Mouse (Mus musculus) left cerebral cortex, adult 9 months (tissue): Measurements from ENCODE around the gene Crxos.

Experiments used
- DNase-seq, 2 experiments: peaks; one replicate each; pipeline ENCODE4 v3.0.0; 2022; ENCODE audit warnings: low spot score in 2 of 2

Gene Crxos

DNA sequence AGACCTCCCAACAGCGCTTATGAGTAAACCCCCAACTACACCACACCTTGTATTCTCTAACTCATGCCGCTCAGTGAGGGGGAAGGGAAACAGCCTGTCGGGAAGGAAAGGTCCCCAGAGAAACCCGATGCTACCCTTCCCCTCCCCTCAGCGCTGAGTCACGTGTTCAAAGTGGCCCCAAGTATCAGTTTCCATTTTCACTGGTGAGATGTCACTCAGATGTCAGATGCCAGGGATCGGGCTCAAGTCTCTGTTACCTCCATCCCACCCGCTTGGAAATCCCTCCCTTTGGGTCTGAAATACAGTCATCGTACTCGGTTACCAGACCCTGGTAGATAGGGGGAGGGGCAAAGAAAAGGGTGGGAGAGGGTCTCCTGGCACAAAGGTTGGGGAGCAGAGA lies 39.4 kb downstream of the Crxos start:
- DNase-seq, result peak in 1 of 2 experiments; percentile 45

DNA sequence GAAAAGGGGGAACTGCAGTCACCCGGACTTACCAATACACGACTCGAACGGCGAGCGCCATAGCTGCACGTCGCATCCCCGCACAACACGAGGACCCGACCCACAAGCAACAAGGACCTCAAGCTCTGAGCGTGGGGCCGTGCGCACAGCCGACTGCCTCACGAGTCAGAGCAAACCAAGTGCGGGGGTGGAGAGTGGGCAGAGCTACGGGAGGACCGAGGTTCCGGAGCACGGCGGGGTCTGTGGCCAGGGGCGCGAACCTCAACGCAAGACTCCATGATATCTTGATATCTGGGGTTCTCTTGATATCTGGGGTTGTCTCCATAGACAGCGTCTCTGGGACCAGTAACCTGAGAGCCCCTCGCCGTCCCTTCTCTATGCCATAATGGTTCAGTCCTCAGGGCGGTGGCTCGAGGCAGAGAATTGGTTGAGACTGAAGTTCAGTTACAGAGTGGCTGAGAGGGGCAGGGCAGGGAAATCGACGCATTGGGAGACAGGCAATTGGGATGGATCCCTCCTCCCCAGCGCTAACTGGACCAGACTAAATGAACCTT lies 39.9 kb downstream of the Crxos start, which contains the start of gene Selenow:
TSS of gene Selenow (minus strand) at position 183 of the 554 bp plus-strand sequence.
- DNase-seq, result peak; percentile 80 to 93

DNA sequence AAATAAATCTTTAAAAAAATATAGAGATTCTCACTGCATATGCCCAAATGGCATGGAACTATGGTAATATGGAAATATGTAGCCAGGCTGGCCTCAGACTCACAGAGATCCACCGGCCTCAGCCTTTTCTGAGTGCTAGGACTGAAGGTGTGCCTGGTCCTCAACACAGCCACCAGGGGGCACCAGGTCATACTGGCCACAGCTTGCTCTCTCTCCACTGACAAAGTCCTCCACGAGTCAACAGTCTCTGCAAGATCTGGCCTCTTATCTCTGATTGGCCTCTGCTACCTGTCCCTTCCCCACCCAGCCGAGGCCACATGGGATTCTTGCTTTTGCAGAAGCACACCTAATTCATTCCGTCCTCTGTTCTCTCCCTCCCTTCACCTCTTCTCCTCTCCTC lies 47.5 kb downstream of the Crxos start:
- no peak for DNase-seq

DNA sequence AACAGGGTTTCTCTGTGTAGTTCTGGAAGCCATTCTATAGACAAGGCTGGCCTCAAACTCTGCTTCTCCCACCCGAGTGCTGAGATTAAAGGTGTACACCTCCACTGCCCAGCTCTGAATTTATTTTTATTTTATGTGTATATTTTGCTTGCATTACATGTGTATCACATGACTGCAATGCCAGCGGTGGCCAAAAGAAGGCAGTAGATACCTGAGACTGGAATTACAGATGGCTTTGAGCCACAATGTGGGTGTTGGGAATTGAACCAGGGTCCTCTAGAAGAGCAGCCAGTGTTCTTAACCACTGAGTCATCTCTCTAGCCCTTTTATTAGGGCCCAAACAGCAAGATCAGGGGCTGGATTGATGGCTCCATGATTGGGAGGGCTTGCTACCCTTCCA lies 48.1 kb downstream of the Crxos start:
- no peak for DNase-seq

DNA sequence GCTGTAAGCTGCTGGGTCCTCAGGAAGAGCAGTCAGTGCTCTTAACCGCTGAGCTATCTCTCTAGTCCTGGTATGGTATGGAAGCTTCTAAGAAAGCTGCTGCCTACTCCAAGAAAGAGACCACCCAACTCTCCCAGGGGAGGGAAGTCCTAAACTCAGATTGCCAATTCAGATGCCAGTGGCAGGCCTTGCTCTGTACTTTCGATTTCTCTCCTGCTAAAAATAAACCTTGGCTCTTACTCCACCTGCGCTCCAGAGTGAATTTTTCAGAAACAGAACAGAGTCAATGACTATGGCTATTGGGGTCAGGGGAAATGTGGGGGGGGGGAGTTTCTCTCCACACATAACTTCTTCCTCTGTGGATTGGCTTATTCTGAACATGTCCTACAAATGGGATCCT lies 49.2 kb downstream of the Crxos start:
- DNase-seq, result no peak

DNA sequence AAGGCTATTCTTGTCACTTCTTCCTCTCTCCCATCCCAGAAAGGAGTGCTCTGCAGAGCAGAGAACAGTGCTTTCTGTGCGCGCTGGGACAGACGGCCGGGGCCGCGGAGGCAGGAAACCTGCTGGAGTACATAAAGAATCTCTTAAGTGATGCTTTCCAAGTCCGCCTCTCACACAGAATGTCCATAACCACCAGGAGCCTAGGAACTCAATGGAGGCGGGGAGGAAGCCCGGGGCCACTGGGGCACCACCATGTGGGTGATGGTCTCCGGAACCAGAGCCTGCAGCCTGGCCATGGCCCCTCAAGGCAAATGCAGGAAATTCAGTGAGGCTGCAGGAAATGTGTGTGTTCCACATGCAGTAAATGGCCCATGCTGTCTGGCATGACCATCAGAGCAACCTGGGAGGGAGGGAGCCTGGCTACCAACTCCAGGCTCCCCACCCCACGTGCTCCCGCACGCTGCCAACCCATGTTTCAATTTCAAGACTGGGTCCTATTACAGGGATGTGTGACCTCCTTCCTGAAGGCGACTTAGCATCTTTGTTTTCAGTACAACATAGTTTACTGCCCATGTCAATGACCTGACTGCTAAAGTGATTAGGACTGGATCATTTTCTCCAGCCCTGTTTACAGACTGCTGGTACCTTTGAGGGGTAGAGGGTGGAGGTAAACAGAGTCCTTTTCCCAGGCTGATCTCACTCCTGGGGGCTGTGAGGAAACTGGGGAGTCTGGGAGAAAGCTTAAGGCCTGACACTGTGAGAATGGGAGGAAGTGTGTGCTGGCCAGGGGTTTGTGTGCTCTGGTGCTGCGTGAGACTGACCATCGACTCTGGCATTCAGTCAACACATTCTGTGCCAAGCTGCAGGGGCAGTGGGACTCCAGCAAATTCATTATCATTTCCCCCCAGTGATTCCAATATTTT lies 51.3 kb downstream of the Crxos start:
- peak in 1 of 2 experiments; percentile 66 for DNase-seq

DNA sequence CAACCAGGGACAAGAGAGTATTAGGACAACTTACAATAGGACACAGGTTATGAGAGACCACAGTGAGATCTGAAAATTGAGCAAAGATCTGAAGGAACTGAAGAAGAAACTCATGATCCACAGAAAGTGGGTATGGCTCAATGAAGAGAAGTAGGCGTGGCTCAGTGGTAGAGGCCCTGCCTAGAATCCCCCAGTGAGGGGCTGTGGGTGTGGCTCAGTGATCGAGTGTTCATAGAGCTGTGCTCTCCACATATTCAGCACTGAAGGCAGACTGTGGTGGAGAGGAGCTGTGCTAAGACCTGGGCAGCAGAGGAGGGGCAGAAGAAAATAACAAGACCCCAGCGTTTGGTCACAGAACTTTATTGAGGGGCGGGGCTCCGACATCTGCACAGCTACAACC lies 55.1 kb downstream of the Crxos start:
- no peak for DNase-seq

DNA sequence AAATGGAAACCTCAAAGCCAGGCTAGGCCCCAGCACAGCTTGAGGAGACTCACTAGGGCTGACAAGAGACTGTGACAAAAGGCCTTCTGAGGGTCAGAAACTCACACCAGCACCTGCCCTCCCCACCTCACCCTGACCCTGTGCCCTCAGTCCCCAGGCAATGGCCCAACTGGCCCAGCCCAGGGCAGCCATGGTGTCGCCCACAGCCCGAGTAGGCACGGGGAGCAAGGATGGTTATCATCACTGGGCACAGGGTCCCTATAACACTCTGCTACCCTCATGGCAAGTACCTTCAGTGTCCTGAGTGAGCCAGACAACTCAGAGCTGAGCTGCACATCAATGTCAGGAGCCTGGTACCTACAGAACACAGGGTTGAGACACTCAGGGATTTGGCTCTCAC lies 56.2 kb downstream of the Crxos start:
- DNase-seq, result no peak

DNA sequence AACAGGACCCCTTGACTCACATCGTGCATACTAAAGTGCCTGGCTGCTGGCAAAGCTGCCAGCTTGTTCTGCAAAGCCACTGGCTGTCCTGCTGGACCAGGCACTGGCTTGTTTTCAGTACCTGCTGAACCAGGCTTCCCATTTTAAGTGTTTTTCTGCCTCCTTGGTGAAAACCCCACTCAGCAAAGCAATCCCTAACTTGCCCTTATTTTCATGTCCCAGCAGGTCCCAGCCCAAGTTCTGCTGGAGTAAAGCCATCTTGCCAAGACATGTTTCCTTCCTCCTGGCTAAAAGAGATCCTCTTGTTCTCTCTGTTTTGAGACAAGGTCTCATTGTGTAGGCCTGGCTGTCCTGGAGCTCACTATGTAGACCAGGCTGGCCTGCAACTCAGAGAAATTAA lies 61.9 kb downstream of the Crxos start:
- DNase-seq, result no peak

DNA sequence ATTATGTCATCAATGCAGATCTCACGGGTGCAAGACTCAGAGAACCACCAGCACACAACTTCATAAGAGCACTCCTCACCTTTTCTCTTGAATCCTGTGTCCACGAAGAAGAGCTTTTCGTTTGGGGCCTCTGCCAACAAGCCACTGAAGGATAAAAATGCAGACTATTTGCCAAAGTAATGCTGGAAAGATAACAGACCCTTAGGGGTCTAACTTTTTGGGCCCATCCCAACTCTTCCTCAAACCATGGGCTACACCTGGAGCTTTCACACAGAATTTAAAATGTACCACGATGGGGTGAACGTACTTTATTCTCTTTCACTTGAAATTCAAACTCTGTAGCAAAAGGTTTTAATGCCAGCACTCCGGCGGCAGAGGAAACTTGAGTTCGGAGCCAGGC lies 62.8 kb downstream of the Crxos start:
- DNase-seq, result no peak

DNA sequence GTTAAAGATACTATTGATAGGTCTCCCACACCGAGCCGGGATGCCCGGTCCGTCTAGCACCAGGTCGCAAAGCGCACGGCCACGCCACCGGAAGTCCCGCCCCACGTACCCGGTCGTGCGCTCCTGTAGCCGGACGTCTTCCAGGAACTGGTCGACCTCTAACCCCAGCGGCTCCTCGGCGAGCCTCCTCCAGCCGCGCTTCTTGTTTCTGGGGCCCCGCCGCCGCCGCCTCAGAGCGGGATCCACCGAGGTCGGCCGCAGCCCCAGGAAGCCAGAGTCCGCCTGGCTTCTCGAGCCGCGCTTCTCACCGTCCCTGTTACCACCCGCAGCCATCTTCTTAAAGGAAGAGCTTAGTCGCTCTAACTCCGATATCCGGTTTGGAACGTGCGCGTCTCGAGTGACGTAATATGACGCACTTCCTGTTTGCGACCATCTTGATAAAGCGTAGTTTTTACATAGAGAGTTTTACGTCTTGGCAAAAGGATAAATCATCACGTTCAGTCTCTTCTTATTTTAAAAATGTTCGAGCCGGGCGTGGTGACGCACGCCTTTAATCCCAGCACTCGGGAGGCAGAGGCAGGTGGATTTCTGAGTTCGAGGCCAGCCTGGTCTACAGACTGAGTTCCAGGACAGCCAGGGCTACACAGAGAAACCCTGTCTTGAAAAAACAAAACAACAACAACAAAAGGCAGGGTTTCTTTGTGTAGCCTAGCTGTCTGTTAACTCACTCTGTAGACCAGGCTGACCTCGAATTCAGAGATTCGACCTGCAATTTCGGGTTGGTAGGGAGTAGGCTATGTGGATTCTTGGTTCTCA lies 63.5 kb downstream of the Crxos start, which contains the start of gene Nop53:
TSS of gene Nop53 (minus strand) at position 354 of the 816 bp plus-strand sequence.
- DNase-seq, result peak; percentile 93 to 97

DNA sequence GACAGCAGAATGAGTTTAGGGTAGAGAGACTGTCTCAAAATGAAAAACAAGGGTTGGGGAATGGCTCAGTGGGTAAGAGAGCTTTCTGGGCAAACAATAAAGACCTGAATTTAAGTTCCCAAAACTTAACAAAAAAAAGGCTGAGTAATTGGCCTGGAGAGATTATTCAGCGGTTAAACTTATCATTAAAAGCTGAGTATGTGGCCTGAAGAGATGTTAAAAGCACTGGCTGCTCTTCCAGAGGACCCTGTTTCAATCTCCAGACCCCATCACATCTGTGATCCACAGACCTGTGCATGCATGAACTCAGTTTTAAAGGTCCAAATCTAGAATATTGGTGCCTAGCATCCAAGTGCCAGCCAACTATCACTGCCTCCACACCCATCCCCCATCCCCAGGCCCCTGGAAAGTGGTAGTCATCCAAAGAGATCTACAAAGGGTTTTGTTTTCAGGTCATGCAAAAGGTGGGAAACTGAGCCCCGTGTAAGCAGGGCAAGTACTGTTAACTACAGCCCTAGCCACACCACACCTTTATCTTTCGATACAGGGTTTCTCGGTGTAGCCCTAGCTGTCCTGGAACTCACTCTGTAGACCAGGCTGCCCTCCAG lies 65.3 kb downstream of the Crxos start:
- no peak for DNase-seq

DNA sequence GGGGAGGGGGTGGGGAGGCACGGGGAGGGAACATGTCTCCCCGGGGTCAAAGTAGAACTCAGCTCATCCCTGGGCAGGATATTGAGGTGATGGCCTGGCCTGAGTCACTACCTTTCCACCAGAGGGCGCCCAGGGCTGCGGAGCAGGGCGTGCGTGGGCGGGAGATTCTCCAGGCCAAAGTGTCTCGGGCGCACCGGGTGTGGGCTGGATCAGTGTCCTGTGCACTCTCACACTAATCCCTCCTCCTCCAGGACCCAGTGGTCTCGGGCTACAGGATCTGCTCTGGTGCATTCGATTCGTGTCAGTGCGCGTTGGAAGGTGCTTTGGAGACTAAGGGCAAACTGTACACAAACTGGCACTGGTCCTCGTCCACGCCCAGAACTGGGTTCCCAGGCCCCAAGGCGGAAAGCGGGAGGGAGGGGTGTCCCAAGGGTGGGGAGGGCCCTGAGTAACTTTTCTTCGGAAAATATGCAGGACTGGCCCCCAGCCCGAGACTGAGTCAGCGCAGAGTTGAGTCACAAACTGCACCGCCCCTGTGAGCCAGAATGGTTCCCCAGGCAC lies 66.0 kb downstream of the Crxos start:
- DNase-seq, result peak in 1 of 2 experiments; percentile 69

DNA sequence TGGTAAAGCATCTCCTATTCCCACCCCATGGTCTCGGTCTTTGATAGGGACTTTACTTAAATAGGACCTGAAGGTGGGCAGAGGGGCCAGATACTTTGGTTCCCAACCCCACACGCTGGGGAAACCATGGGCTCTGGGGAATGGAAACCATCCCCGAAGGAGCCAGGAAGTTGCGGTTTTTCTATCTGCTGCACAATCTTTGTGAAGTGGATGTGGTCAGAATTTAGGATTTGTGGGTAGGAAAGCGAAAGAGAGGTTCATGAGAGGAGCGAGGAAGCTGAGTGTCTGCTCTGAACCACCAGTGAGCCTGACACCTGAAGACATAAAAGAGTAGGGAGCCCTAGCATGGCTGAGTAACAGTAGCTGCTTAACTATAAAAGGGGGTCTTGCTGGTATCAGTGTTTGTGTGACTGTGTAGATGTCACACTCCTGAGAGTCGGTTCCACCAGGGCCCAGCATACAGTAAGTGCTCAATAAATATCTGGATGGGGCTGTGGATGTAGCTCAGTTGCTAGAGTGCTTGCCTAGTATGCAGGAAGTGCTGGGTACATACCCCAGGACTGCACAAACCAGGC lies 66.9 kb downstream of the Crxos start:
- no peak for DNase-seq

DNA sequence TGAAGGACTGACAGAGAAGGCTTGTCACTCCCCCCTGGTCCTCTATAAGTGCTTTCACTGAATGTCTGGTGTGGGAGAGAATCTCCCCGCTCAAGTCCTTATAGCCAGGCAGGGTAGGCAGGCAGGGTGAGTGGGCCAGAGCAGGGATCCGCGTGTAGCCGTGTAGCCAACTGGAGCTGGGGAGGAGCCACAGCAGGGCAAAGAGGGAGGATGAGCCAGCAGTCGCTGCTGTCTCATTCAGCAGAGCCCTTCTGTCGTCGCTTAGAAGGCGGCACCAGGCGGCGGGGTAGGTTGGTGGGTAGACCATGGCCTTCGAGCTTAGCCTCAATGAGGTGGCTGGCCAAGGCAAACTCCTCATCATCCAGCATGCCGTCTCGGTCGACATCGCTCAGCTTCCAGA lies 67.6 kb downstream of the Crxos start:
- no peak for DNase-seq

DNA sequence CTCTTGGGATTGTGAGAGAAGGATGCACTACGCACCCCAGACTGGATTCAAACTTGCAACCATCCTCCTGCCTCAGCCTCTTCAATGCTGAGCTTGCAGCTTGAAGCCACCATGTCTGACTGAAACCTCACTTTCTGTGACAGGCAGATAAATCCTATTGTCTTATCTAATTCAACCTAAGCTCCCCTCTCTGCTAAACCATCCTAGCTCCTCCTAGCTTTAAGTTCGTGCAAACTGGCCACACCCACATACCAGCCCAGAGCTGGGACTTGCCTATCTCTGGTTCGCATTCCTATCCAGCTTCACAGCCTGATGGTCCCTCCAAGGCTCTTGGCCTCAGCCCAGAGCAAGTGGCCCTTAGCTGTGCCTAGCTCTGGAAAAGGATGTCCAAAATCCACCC lies 70.0 kb downstream of the Crxos start:
- no peak for DNase-seq
